Mouse (Mus musculus) liver, adult 2 months (tissue): ENCODE measurements around the gene Cope.

Experiments
- CTCF ChIP-seq: fragments of 200-500 bp; IDR thresholded peaks from 2 replicates; pipeline ENCODE4 v1.5.1; 2011; ENCODE audit warnings: low read depth, low read length, control low read depth
- POLR2A ChIP-seq: fragments of 200-500 bp; IDR thresholded peaks from 2 replicates; pipeline ENCODE4 v1.6.1; 2011; ENCODE audit warnings: low read length, control low read depth; ENCODE audit not compliant: insufficient read depth; ENCODE audit errors: extremely low read depth

DNA sequence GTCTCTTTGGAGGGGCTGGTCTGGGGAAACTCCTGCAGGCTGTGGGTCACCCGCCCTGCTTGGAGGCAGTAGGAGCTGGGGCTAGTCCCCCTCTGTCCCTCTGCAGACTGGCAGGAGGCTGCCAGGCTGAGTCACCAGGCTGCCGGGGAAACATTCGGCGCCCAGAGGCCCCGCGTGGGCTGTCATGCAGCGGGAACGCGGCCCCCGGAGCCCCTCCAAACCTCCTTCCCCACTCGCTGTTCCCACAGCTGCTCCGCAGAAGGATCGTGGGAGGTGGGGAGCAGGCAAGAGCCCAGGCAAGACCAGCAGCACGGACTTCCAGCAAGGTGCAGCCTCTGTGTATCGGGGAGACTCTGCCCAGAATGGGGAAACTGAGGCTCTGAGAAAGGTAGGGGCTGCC lies 24.1 kb upstream of the Cope start:
- no peak for TF ChIP-seq CTCF
- TF ChIP-seq POLR2A, result no peak
